Mouse (Mus musculus): ENCODE measurements around the gene Slc38a2.

The Slc38a2 gene

GRCm38 (mm10) chr15:96696486-96697284 lies 2.8 kb downstream of the Slc38a2 start:
- DNase-seq (ENCODE audit: low spot score in 2 of 2), result no peak

- no peak for DNase-seq (ENCODE audit: low spot score in 2 of 2)
Observed at GRCm38 (mm10) chr15:96695455-96696421, 3.8 kb downstream of the Slc38a2 start.

GRCm38 (mm10) chr15:96694988-96695387 lies 4.5 kb downstream of the Slc38a2 start:
- no peak for DNase-seq (ENCODE audit: low spot score in 2 of 2)

- peak in 1 of 2 experiments; percentile 55 for DNase-seq (ENCODE audit: low spot score in 2 of 2)
Observed at GRCm38 (mm10) chr15:96693688-96694087, 5.8 kb downstream of the Slc38a2 start.

- DNase-seq (ENCODE audit: low spot score in 2 of 2), result no peak
Observed at GRCm38 (mm10) chr15:96692401-96692800, 7.1 kb downstream of the Slc38a2 start.

- DNase-seq (ENCODE audit: low spot score in 2 of 2), result no peak
Observed at GRCm38 (mm10) chr15:96691381-96691780, 8.1 kb downstream of the Slc38a2 start.

GRCm38 (mm10) chr15:96690829-96691228 lies 8.7 kb downstream of the Slc38a2 start:
- DNase-seq (ENCODE audit: low spot score in 2 of 2), result no peak

- DNase-seq (ENCODE audit: low spot score in 2 of 2), result no peak
Observed at GRCm38 (mm10) chr15:96689919-96690318, 9.6 kb downstream of the Slc38a2 start.

GRCm38 (mm10) chr15:96688784-96689318 lies 10.7 kb downstream of the Slc38a2 start:
- no peak for DNase-seq (ENCODE audit: low spot score in 2 of 2)

- no peak for DNase-seq (ENCODE audit: low spot score in 2 of 2)
Observed at GRCm38 (mm10) chr15:96688036-96688435, 11.5 kb downstream of the Slc38a2 start.

- no peak for DNase-seq (ENCODE audit: low spot score in 2 of 2)
Observed at GRCm38 (mm10) chr15:96687366-96687765, 12.2 kb downstream of the Slc38a2 start.

GRCm38 (mm10) chr15:96686201-96687159 lies 13.1 kb downstream of the Slc38a2 start:
- DNase-seq (ENCODE audit: low spot score in 2 of 2), result no peak

GRCm38 (mm10) chr15:96685273-96685672 lies 14.3 kb downstream of the Slc38a2 start:
- DNase-seq (ENCODE audit: low spot score in 2 of 2), result no peak

GRCm38 (mm10) chr15:96684132-96684830 lies 15.2 kb downstream of the Slc38a2 start:
- no peak for DNase-seq (ENCODE audit: low spot score in 2 of 2)

- DNase-seq (ENCODE audit: low spot score in 2 of 2), result no peak
Observed at GRCm38 (mm10) chr15:96678871-96679773, 20.4 kb downstream of the Slc38a2 start.

GRCm38 (mm10) chr15:96676518-96676917 lies 23.0 kb downstream of the Slc38a2 start:
- DNase-seq (ENCODE audit: low spot score in 2 of 2), result no peak

GRCm38 (mm10) chr15:96675744-96676143 lies 23.8 kb downstream of the Slc38a2 start:
- DNase-seq (ENCODE audit: low spot score in 2 of 2), result no peak

GRCm38 (mm10) chr15:96675055-96675454 lies 24.5 kb downstream of the Slc38a2 start:
- no peak for DNase-seq (ENCODE audit: low spot score in 2 of 2)

GRCm38 (mm10) chr15:96674089-96674488 lies 25.4 kb downstream of the Slc38a2 start:
- DNase-seq (ENCODE audit: low spot score in 2 of 2), result no peak
